Mouse (Mus musculus): ENCODE results near the gene Lss.

Gene Lss

DNA sequence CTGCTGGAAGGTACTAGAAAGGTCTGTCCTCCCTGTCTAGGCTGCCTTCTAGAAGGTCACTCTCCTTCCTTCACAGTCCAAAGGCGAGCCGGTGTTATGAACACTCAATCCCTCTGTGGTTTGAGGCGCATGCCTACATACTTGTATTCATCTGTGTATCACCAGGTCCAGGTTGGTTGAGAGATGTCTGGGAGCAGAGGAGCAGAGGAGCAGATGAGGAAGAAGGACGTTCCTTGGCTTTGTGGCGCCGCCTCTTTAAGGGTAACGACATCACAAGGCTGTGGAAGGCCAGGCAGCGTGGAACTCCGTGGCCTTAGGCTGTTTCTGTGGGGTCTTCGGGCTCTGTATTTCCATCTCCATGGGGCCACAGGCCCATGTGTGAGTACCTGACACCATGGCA is 30.6 kb downstream of the Lss start, which contains the start of gene Spatc1l:
Gene Spatc1l, plus strand, starts transcription at position 301 of the 400 bp plus-strand sequence.
- in situ Hi-C loops (cut with MseI, MboI) = loop anchor here in 1 of 2 experiments (25.0 kb wide), 1 partner anchor 175 kb away; the partner anchor contains the start of gene Col6a1

DNA sequence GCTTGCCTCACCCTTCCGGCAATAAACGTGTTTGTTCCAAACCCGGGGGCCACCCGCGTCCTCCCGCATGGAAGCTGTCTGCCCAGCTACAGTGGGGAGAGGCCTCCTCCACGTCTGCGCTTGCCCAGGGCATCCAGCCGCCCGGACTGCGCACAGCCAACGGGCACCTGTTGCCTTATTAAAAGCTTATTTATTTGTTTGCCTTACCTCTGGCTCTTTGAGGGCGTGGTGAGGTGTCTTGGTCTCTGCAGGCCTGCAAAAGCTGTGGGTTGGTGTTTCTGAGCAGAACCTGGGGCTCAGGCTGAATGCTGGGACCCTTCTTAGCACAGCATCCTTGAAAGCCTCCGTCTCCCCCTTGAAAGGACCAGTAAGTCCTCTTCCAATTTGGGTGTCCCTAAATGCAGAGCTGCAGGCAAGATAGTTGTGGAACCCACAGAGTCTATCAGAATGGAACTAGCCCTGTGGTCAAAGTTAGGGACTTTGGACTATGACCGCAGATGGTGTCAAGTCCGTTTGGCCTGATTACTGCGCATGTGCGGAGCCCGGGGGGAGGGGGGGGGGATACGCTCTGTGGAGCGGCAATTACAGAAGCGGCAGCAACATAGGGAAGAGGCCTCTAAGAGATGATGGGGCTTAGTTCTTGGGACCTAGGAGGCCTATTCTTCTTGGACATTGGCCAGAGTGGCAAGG is 38.8 kb downstream of the Lss start:
- in situ Hi-C loops (cut with MseI, MboI) = loop anchor here in 1 of 2 experiments (25.0 kb wide), 1 partner anchor 167 kb away; the partner anchor contains the start of gene Col6a1

DNA sequence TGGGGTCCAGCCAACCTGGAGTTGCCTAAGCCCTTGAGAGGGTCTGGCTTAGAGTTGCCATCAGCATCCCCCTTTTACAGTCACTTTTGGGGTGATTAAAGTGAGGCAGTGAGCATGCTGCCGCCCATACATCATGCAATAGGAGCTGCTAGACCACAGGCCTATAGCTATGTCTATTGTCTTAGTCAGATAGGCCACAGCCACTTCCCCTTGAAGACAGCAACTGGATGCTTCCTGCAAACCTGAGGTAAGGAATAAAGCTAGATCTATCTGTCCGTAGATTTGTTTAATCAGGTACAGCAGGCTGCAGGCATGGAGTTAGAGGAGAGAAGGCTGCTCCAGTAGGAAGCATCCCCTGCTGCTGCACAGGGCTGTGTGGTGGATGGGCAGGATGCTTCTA is 39.7 kb downstream of the Lss start:
- in situ Hi-C loops (cut with MseI, MboI) = loop anchor here in 1 of 2 experiments (25.0 kb wide), 1 partner anchor 166 kb away; the partner anchor contains the start of gene Col6a1

DNA sequence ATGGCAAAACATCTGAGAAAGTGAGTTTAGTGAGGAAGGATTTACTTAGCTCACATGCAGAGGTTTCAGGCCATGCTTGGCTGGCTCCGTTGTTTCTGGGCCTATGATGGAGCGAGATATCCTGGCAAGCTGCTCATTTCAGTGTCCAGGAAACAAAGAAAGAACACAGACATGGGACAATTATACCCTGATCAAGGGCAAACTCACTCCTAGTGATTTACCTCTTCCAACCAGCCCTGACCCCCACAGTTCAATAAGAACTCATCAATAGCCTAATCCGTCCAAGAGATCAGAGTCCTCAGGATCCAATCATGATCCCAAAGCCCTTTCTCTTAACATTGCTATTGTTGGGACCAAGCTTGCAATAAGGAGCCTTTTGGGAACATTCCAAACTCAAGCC is 40.8 kb downstream of the Lss start:
- in situ Hi-C loops (cut with MseI, MboI) = loop anchor here in 1 of 2 experiments (25.0 kb wide), 1 partner anchor 165 kb away; the partner anchor contains the start of gene Col6a1

DNA sequence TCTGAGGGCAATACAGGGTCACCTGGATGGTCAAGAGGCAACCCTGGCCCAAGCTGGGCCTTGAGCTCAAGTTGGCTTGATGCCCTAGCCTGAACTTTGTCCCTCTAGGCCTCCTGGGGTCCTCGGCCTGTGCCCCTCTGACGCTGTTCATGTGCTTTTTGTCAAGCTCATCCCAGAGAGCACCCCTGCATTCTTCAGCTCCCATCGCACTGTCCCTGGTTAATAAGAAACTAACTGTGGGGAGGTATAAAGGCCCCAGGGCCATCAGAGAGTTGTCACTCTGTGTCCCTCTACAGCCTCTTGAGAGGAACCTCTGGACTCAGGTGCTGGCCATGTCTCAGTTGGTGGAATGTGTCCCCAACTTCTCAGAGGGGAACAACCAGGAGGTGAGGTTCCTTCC is 44.0 kb downstream of the Lss start, which contains the start of gene Ftcd:
Gene Ftcd, plus strand, starts transcription at position 275 of the 400 bp plus-strand sequence.
- in situ Hi-C loops (cut with MseI, MboI) = no loop called here

DNA sequence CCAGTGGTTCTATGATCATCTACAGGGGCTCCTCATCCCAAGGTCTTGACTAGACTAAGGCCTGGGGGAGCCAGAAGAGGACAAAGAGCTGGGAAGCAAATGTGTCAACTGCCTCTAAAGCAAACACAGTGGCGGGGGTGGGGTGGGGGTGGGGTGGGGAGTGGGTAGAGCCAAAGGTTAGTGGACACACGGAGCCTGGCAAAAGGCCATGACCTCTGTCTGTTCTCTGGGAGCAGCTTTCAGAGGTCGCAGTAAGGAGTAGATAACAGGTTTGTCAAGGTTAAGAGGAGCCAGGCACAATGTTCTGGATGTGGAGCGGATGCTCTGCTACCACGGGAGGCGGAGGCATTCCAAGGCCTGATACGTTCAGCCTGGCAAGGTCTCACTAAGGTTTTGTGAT is 45.5 kb downstream of the Lss start:
- in situ Hi-C loops (cut with MseI, MboI) = no loop called here

DNA sequence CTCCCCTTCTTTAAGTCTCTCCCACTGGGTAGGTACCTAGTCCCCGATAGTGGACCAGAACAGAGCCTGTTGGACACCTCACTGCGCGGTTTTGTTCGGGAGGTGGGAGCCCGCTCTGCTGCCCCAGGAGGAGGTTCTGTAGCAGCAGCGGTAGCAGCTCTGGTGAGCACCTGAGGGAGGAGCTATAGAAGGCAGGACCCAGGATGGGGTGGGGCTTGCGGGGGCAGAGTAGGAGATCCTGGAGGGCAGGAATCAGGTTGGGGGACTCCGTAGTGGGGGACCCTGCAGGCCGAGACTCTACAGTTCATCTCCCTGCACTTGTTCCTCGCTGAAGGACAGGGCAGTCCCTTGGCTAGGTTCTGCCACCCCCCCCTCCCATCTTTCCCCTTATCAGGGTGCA is 52.8 kb downstream of the Lss start:
- in situ Hi-C loops (cut with MseI, MboI) = no loop called here

DNA sequence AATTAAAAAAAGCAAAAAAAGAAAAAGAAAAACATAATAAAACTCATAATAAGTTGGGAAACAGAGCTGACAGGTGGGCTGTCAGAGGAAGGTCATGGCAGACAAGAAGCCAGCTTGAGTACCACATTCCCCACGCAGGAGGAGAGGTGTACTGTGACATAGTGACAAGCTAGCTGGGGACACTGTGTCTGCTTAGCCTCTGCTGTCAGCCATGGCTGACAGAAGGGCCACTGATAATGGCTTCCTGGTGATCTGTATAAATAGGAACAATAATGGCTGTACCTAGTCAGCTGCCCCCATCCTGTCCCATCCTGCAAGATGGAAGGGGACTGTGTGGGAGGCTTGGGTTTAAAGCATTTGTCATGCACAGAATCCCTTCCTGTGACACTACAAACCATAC is 54.8 kb downstream of the Lss start:
- in situ Hi-C loops (cut with MseI, MboI) = no loop called here

DNA sequence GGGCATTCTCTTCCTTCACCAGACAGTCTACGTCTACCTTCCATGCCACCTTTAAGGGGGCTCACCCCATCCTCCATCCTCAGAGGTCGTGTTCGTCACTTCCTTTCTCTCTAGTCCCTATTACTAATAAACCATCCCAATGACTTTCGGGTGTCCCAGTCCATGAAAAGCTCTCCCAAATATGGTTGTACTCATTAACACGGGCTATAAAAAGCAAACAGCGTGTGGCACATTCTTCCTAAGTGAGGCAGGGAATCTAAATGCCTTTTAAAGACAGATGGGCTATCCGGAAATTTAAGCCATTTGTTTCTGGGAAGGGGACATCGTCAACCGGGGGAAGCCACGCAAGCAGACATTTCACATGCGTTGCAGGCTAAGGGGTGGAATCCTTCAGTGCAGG is 58.8 kb downstream of the Lss start:
- in situ Hi-C loops (cut with MseI, MboI) = no loop called here

DNA sequence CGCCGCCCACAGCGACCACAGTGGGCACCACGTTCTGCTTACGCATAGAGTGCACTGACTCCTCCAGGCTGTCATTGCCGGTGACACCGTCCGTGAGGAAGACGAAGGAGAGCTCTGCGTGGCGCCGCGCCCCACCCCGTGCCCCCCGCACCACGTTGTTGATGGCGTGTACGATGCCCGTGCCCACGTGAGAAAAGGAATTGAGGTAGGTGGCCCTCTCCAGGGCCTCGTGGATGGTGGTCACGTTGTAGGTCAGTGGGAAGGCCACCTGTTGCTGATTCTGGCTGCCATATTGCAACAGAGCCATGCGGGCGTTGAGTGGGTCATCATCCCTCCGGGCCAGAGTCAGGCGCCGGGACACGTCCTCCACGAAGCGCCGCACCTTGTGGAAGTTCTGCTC is 65.0 kb downstream of the Lss start:
- in situ Hi-C loops (cut with MseI, MboI) = no loop called here

DNA sequence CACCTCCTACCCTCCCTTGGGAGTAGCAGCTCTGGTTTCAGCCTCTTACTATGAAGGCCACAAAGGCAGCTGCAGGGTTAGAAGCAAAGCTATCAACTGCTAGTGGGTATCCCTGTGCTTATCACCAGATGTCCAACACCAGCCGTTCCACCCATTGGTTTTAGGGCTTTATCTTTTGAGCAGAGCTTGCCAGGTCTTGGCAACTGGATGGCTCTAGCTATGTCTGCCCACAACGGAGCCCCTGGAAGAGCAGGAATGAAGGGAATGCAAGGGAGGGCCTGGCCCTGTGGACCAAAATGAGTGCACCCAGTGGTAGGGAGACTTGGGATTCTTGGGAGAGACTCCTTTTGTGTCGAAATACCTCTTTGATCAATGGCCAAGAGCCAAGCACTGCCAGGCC is 71.3 kb downstream of the Lss start:
- in situ Hi-C loops (cut with MseI, MboI) = no loop called here

Measured in mouse trophoblast stem cell (cell line).